Mouse (Mus musculus): ENCODE results near the gene Ric3. TPM values are rescaled to one million over a fixed set of nuclear protein-coding genes. Genes with fewer than 3 reads are reported as not detected.

Ric3 gene
- polyA plus RNA-seq, 1 experiment from 2014 or later: 19.8 TPM

Other genes starting within 250 kb of the Ric3 start
- gene Olfr516, start 232.8 kb downstream of the Ric3 start, polyA plus RNA-seq (2016; fragmentation: Nextera tagmentation; extraction: Ambion mirVana): not detected in 2 replicates
- gene Olfr517, start 211.0 kb downstream of the Ric3 start, polyA plus RNA-seq (2016; fragmentation: Nextera tagmentation; extraction: Ambion mirVana): not detected in 2 replicates
- not detected in 2 replicates for gene Olfr518, start 198.3 kb downstream of the Ric3 start, polyA plus RNA-seq (2016; fragmentation: Nextera tagmentation; extraction: Ambion mirVana)
- gene Olfr519, start 188.9 kb downstream of the Ric3 start, polyA plus RNA-seq (2016; fragmentation: Nextera tagmentation; extraction: Ambion mirVana): not detected in 2 replicates
- not detected in 2 replicates for gene Nlrp10, start 153.2 kb downstream of the Ric3 start, polyA plus RNA-seq (2016; fragmentation: Nextera tagmentation; extraction: Ambion mirVana)
- gene Eif3f, start 148.9 kb downstream of the Ric3 start, polyA plus RNA-seq (2016; fragmentation: Nextera tagmentation; extraction: Ambion mirVana): 75.4 and 76.0 TPM in 2 replicates
- gene Tub, start 133.0 kb downstream of the Ric3 start, polyA plus RNA-seq (2016; fragmentation: Nextera tagmentation; extraction: Ambion mirVana): 5.4 and 8.9 TPM in 2 replicates
- gene Lmo1, start 91.9 kb upstream of the Ric3 start, polyA plus RNA-seq (2016; fragmentation: Nextera tagmentation; extraction: Ambion mirVana): 34.8 and 57.9 TPM in 2 replicates